Mouse (Mus musculus): ENCODE measurements around the gene Slc22a5. TPM values are rescaled to one million over a fixed set of nuclear protein-coding genes. Genes with fewer than 3 reads are reported as not detected.
"Not testable (repeated sequence)": the region's sequence is repeated elsewhere in the genome, so short reads cannot be mapped to it uniquely, and the experiment has no call there.

The Slc22a5 gene
- polyA plus RNA-seq (2014; fragmentation: Nextera tagmentation; extraction: Ambion mirVana), result 8.4 and 9.1 TPM in 2 replicates

GRCm38 (mm10) chr11:53891505-53892451, at the start of gene Slc22a5:
Slc22a5 (minus strand) TSS chr11:53891660.
- H3K4me1 ChIP-seq (ENCODE audit: control insufficient read depth in 2 of 2, insufficient read depth in 2 of 2, low read length in 2 of 2), result peaks cover 11 to 21% of the 10 kb centered on the region in 2 experiments
- 3% methylated on average over 63 of the region's 63 CpGs for WGBS
- H3K4me3 ChIP-seq (ENCODE audit: control insufficient read depth in 1 of 2, insufficient read depth in 1 of 2, low read depth in 1 of 2, low read length in 2 of 2), result peak within 1 kb of the TSS; percentile 62 to 64
- no peaks in the 10 kb centered on the region for H3K27me3 ChIP-seq (ENCODE audit: control insufficient read depth, insufficient read depth, low read length)
- no peaks in the 10 kb centered on the region for H3K9me3 ChIP-seq (ENCODE audit: control insufficient read depth, low read length)
- H3K27ac ChIP-seq (replicated peaks in 1 of 2; ENCODE audit: control insufficient read depth in 1 of 2, insufficient read depth in 1 of 2, low read depth in 2 of 2, low read length in 2 of 2), result peak within 1 kb of the TSS; percentile 51 to 73; a peak in 3 of 4 replicates
- H3K4me2 ChIP-seq (ENCODE audit: low read length), result peak within 1 kb of the TSS; percentile 86
- peak within 1 kb of the TSS; percentile 77 for H3K9ac ChIP-seq (ENCODE audit: low read length)
- no peaks in the 10 kb centered on the region for H3K36me3 ChIP-seq (ENCODE audit: control insufficient read depth, insufficient read depth, low read length)
- ATAC-seq (ENCODE audit: insufficient number of reproducible peaks, insufficient read depth, low FRiP score, low read depth), result peak; percentile 99

GRCm38 (mm10) chr11:53931944-53932318, 40.5 kb upstream of the Slc22a5 start:
- not testable (repeated sequence) for H3K36me3 ChIP-seq (ENCODE audit: control insufficient read depth, insufficient read depth, low read length); H3K27me3 ChIP-seq (ENCODE audit: control insufficient read depth, insufficient read depth, low read length); H3K4me3 ChIP-seq (ENCODE audit: control insufficient read depth in 1 of 2, insufficient read depth in 1 of 2, low read depth in 1 of 2, low read length in 2 of 2); H3K27ac ChIP-seq (replicated peaks in 1 of 2; ENCODE audit: control insufficient read depth in 1 of 2, insufficient read depth in 1 of 2, low read depth in 2 of 2, low read length in 2 of 2); H3K9ac ChIP-seq (ENCODE audit: low read length); H3K9me3 ChIP-seq (ENCODE audit: control insufficient read depth, low read length); ATAC-seq (ENCODE audit: insufficient number of reproducible peaks, insufficient read depth, low FRiP score, low read depth); H3K4me1 ChIP-seq (ENCODE audit: control insufficient read depth in 2 of 2, insufficient read depth in 2 of 2, low read length in 2 of 2); H3K4me2 ChIP-seq (ENCODE audit: low read length)
- WGBS, result 68% methylated on average over 4 of the region's 4 CpGs

GRCm38 (mm10) chr11:53931091-53931943, 39.9 kb upstream of the Slc22a5 start:
- no peak overlapping the region for H3K27ac ChIP-seq (replicated peaks in 1 of 2; ENCODE audit: control insufficient read depth in 1 of 2, insufficient read depth in 1 of 2, low read depth in 2 of 2, low read length in 2 of 2)
- no peak overlapping the region for H3K4me3 ChIP-seq (ENCODE audit: control insufficient read depth in 1 of 2, insufficient read depth in 1 of 2, low read depth in 1 of 2, low read length in 2 of 2)
- no peaks in the 10 kb centered on the region for H3K36me3 ChIP-seq (ENCODE audit: control insufficient read depth, insufficient read depth, low read length)
- H3K9ac ChIP-seq (ENCODE audit: low read length), result no peak overlapping the region
- H3K9me3 ChIP-seq (ENCODE audit: control insufficient read depth, low read length), result no peaks in the 10 kb centered on the region
- no peak for ATAC-seq (ENCODE audit: insufficient number of reproducible peaks, insufficient read depth, low FRiP score, low read depth)
- no peaks in the 10 kb centered on the region for H3K4me1 ChIP-seq (ENCODE audit: control insufficient read depth in 2 of 2, insufficient read depth in 2 of 2, low read length in 2 of 2)
- H3K4me2 ChIP-seq (ENCODE audit: low read length), result no peak overlapping the region; the same call in 1 of the 2 replicates
- 25% methylated on average over 17 of the region's 17 CpGs for WGBS
- no peaks in the 10 kb centered on the region for H3K27me3 ChIP-seq (ENCODE audit: control insufficient read depth, insufficient read depth, low read length)

- Histone ChIP-seq H3K27me3 (ENCODE audit: control insufficient read depth, insufficient read depth, low read length) (no peaks in the 10 kb centered on the region), H3K4me2 (ENCODE audit: low read length) (no peak overlapping the region), H3K9me3 (ENCODE audit: control insufficient read depth, low read length) (no peaks in the 10 kb centered on the region), H3K4me3 (ENCODE audit: control insufficient read depth in 1 of 2, insufficient read depth in 1 of 2, low read depth in 1 of 2, low read length in 2 of 2) (no peak overlapping the region), H3K36me3 (ENCODE audit: control insufficient read depth, insufficient read depth, low read length) (no peaks in the 10 kb centered on the region), H3K4me1 (ENCODE audit: control insufficient read depth in 2 of 2, insufficient read depth in 2 of 2, low read length in 2 of 2) (no peaks in the 10 kb centered on the region), H3K9ac (ENCODE audit: low read length) (no peak overlapping the region), H3K27ac (replicated peaks in 1 of 2; ENCODE audit: control insufficient read depth in 1 of 2, insufficient read depth in 1 of 2, low read depth in 2 of 2, low read length in 2 of 2) (no peak overlapping the region)
- 78% methylated on average over 3 of the region's 3 CpGs for WGBS
- ATAC-seq (ENCODE audit: insufficient number of reproducible peaks, insufficient read depth, low FRiP score, low read depth), result no peak
These were observed 38.3 kb upstream of the Slc22a5 start for GRCm38 (mm10) chr11:53929741-53930140.

- Histone ChIP-seq H3K9ac (ENCODE audit: low read length) (no peak overlapping the region), H3K4me2 (ENCODE audit: low read length) (no peak overlapping the region), H3K27ac (replicated peaks in 1 of 2; ENCODE audit: control insufficient read depth in 1 of 2, insufficient read depth in 1 of 2, low read depth in 2 of 2, low read length in 2 of 2) (no peak overlapping the region), H3K36me3 (ENCODE audit: control insufficient read depth, insufficient read depth, low read length) (no peaks in the 10 kb centered on the region), H3K4me1 (ENCODE audit: control insufficient read depth in 2 of 2, insufficient read depth in 2 of 2, low read length in 2 of 2) (no peaks in the 10 kb centered on the region), H3K4me3 (ENCODE audit: control insufficient read depth in 1 of 2, insufficient read depth in 1 of 2, low read depth in 1 of 2, low read length in 2 of 2) (no peak overlapping the region), H3K27me3 (ENCODE audit: control insufficient read depth, insufficient read depth, low read length) (no peaks in the 10 kb centered on the region), H3K9me3 (ENCODE audit: control insufficient read depth, low read length) (no peaks in the 10 kb centered on the region)
- ATAC-seq (ENCODE audit: insufficient number of reproducible peaks, insufficient read depth, low FRiP score, low read depth), result no peak
- WGBS, result 69% methylated on average over 3 of the region's 3 CpGs
These were observed 37.1 kb upstream of the Slc22a5 start for GRCm38 (mm10) chr11:53928585-53928984.

- Histone ChIP-seq H3K4me3 (ENCODE audit: control insufficient read depth in 1 of 2, insufficient read depth in 1 of 2, low read depth in 1 of 2, low read length in 2 of 2) (no peak overlapping the region), H3K9me3 (ENCODE audit: control insufficient read depth, low read length) (no peaks in the 10 kb centered on the region), H3K27ac (replicated peaks in 1 of 2; ENCODE audit: control insufficient read depth in 1 of 2, insufficient read depth in 1 of 2, low read depth in 2 of 2, low read length in 2 of 2) (no peak overlapping the region), H3K36me3 (ENCODE audit: control insufficient read depth, insufficient read depth, low read length) (no peaks in the 10 kb centered on the region), H3K4me1 (ENCODE audit: control insufficient read depth in 2 of 2, insufficient read depth in 2 of 2, low read length in 2 of 2) (no peaks in the 10 kb centered on the region), H3K9ac (ENCODE audit: low read length) (no peak overlapping the region), H3K4me2 (ENCODE audit: low read length) (no peak overlapping the region), H3K27me3 (ENCODE audit: control insufficient read depth, insufficient read depth, low read length) (no peaks in the 10 kb centered on the region)
- 89% methylated on average over 5 of the region's 5 CpGs for WGBS
- ATAC-seq (ENCODE audit: insufficient number of reproducible peaks, insufficient read depth, low FRiP score, low read depth), result no peak
These were observed 34.8 kb upstream of the Slc22a5 start for GRCm38 (mm10) chr11:53926303-53926702.

- Histone ChIP-seq H3K27ac (replicated peaks in 1 of 2; ENCODE audit: control insufficient read depth in 1 of 2, insufficient read depth in 1 of 2, low read depth in 2 of 2, low read length in 2 of 2) (no peak overlapping the region), H3K9ac (ENCODE audit: low read length) (no peak overlapping the region), H3K4me3 (ENCODE audit: control insufficient read depth in 1 of 2, insufficient read depth in 1 of 2, low read depth in 1 of 2, low read length in 2 of 2) (no peak overlapping the region), H3K4me2 (ENCODE audit: low read length) (no peak overlapping the region), H3K27me3 (ENCODE audit: control insufficient read depth, insufficient read depth, low read length) (no peaks in the 10 kb centered on the region), H3K4me1 (ENCODE audit: control insufficient read depth in 2 of 2, insufficient read depth in 2 of 2, low read length in 2 of 2) (no peaks in the 10 kb centered on the region), H3K36me3 (ENCODE audit: control insufficient read depth, insufficient read depth, low read length) (no peaks in the 10 kb centered on the region), H3K9me3 (ENCODE audit: control insufficient read depth, low read length) (no peaks in the 10 kb centered on the region)
- 90% methylated on average over 4 of the region's 4 CpGs for WGBS
- ATAC-seq (ENCODE audit: insufficient number of reproducible peaks, insufficient read depth, low FRiP score, low read depth), result no peak
These were observed 27.4 kb upstream of the Slc22a5 start for GRCm38 (mm10) chr11:53918851-53919250.
